Mouse (Mus musculus) heart, postnatal 10 days (tissue): ENCODE measurements at regions not wholly inside any gene's neighbourhood (a gene's known extent, or its start where the extent isn't known, plus 50 kb on each side); places are given as distances from the start of the nearest gene placed in this dataset.

Experiments used
- DNase-seq, 2 experiments: peaks; one replicate each; pipeline ENCODE4 v3.0.0; 2021
- intact Hi-C: fragments of 180-260 bp; cut with DNase I; formaldehyde crosslinking; loops from one replicate; pipeline ENCODE4 v1.15.1; 2025

DNA sequence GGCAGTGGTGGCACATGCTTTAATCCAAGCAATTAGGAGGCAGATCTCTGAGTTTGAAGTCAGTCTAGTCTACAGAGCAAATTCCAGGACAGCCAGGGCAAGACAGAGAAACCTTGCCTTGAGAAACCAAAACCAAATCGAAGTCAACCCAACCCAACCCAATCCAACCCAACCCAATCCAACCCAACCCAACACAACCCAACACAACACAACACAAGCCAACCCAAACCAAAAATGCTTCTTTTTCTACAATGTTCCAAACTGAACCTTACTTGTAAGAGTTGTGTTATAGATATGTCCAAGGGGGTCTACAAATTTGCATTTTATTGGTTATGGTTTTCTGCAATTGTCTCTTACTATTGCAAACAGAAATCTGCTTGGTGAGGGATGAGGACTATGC, 52.8 kb upstream of the Chodl start:
- no peak for DNase-seq
- intact Hi-C loops: no loop called here

DNA sequence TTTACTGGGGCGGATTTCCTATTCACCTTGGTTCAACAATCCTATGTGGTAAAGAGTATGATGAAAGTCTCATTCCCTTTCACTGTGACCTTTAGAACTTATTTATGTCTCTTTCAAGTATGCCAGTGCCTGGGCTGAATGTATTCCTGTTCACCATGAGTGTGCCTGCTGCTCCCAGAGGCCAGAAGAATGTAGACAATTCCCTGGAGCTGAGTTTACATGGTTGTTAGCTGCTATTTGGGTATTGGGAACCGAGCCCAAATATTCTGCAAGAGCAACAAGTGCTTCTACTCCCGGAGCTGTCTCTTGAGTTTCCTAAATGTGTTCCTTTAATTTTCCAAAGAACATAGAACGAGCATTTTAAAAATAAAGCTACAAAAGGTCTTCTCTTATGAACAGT, 71.7 kb upstream of the Chodl start:
- intact Hi-C loops: no loop called here
- DNase-seq: peak; percentile 38 to 53

- intact Hi-C loops: no loop called here
- peak in 1 of 2 experiments; percentile 1 for DNase-seq
Measured at GRCm38 (mm10) chr16:78830957-78831356, 99.8 kb upstream of the Chodl start.

GRCm38 (mm10) chr16:78827739-78828138, 103.0 kb upstream of the Chodl start:
- intact Hi-C loops: no loop called here

GRCm38 (mm10) chr16:78790064-78790463, 140.7 kb upstream of the Chodl start:
- DNase-seq: peak; percentile 1 to 12
- intact Hi-C loops: no loop called here

More at GRCm38 (mm10) chr16:78827739-78828138, 103.0 kb upstream of the Chodl start:
- peak in 1 of 2 experiments; percentile 1 for DNase-seq

- no peak for DNase-seq
- intact Hi-C loops: no loop called here
Measured at GRCm38 (mm10) chr16:78759226-78759625, 171.5 kb upstream of the Chodl start.

DNA sequence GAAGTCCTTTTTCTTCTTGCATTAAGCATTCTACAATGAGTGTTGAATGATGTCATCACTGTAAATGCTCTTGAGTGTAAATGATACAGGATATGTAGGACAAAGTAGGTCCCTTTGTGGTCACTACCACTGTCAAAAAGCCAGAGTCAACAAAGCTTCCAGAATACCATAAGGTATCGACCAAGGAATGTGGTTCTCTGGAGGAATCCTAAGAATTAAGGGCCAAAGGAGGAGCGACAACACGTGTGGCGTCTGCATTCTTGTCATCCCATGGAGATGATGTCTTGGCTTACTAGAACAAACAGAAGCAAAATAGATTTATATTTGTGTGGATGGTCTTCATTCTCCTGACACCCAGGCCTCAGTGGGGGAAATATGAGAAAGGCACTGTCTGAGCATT, 161.4 kb upstream of the D16Ertd472e start:
- intact Hi-C loops: no loop called here
- no peak for DNase-seq

- no peak for DNase-seq
- intact Hi-C loops: no loop called here
Measured at GRCm38 (mm10) chr16:78730583-78731501, 154.3 kb upstream of the D16Ertd472e start.

GRCm38 (mm10) chr16:78725541-78725940, 149.0 kb upstream of the D16Ertd472e start:
- DNase-seq: no peak
- intact Hi-C loops: no loop called here

- intact Hi-C loops: no loop called here
- no peak for DNase-seq
Measured at GRCm38 (mm10) chr16:78709943-78710342, 133.4 kb upstream of the D16Ertd472e start.

DNA sequence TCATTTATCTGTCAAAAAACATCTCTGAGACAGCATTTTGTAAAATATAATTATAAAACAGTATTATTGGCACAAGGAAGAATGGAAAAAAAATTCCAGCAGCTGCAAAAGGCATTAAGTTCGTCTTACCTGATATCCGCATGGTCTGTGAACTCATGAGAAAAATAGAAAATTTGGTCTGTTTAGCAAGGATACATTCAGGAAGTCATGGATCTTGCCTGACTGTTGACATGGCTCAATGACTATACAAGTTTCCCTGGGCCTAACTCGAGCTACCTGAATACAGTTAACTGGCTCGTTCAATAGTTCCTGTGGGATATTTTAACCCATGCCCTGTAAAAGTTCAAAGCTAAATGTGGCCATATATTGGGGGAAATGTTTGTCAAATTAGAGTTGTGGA, 131.1 kb upstream of the D16Ertd472e start:
- DNase-seq: no peak
- intact Hi-C loops: no loop called here

DNA sequence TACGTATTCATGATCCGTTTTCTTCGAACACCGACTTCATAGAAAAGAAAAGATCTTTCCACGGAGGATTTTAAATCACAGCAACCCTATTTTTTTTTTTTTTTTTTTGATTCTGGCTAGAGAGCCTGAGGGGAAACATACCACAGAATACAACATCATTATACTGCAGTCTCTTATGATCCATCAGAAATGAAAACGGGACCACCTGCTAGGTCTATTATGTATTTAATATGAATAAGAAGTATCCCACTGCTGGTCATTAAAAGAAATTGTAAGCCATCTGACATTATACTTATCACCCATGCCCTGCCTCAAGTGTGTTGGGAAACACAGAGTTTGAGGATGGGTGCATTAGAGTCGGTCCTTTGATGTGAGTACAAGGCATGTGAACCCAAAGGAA, 130.7 kb upstream of the D16Ertd472e start:
- DNase-seq: no peak
- intact Hi-C loops: no loop called here

DNA sequence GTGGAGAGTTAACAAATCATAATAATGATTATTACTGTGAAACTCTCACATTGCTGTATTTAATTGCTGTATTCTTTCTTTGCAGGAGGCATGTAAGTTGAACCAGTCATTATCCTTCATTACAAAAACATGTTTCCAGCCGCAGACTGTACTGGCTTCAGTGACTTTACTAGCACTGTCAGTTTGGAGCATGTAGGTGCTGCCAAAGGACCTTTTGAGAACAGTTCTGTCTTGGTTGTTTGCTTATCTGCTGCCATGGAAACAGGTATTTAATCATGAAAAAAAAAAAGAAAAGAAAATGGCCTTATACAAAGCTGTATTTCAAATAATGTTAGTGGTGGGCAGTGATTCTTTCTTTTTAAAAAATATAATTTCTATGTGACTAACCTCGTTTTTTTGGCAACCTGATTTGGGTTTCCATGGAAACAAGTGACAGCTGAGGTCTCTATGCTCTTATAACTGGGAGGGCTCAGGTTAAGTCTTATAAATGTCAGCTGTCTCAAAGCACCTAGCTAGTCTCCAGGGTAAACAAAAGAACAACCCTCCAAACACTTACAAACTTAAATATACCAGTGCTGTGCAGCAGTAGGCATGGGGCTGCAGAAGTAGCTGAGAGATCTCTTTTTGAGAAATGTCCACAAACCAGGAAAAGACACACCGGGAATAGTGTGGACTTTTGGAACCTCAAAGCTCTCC, 121.2 kb upstream of the D16Ertd472e start:
- intact Hi-C loops: no loop called here

GRCm38 (mm10) chr16:78688251-78688650, 111.7 kb upstream of the D16Ertd472e start:
- no peak for DNase-seq
- intact Hi-C loops: no loop called here

More for the DNA sequence above, 121.2 kb upstream of the D16Ertd472e start:
- DNase-seq: no peak

DNA sequence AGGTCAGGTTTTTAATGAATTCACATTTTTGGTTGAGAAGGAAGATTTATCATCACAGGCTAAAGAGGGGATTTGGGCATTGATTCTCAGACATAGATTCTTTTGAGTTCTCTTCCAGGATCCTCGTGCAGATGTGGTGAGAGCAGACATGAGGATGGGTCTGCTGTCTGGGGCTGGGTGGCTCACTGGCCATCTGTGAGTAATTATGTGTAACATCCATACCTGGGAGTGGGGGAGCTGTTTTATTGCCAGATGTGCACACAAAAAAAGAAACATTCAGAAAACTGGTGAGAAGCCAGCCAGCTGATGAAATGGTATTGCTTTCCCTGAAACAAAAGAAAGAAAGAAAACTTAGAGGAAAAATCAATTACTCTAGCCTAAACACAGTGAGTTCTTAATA, 108.7 kb upstream of the D16Ertd472e start:
- DNase-seq: no peak
- intact Hi-C loops: no loop called here

- no peak for DNase-seq
- intact Hi-C loops: no loop called here
Measured at GRCm38 (mm10) chr16:78684031-78684430, 107.5 kb upstream of the D16Ertd472e start.

- intact Hi-C loops: no loop called here
- no peak for DNase-seq
Measured at GRCm38 (mm10) chr16:78661126-78661525, 84.6 kb upstream of the D16Ertd472e start.

- peak; percentile 5 to 18 for DNase-seq
Measured at GRCm38 (mm10) chr16:78644710-78645109, 68.2 kb upstream of the D16Ertd472e start.

GRCm38 (mm10) chr16:78641717-78642116, 65.2 kb upstream of the D16Ertd472e start:
- intact Hi-C loops: no loop called here
- DNase-seq: no peak

More at GRCm38 (mm10) chr16:78644710-78645109, 68.2 kb upstream of the D16Ertd472e start:
- intact Hi-C loops: no loop called here

DNA sequence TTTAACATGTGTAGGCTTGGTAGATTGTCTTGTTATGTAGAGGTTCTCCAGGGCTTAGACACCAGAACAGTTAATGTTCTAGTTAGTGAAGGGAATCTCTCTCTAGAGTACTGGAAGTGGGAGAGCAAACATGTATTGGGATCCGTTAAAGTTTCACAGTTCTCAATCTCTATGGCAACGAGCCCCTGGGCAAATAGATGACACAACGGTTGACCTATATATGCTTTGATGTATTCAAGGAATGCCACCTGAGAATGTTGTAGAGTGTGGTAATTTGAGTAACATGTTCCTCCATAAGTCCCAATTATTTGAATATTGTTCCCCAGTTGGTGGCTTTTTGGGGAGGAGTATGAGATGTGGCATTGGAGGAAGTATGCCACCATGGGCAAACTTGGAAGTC, 64.7 kb upstream of the D16Ertd472e start:
- intact Hi-C loops: no loop called here

GRCm38 (mm10) chr16:78637452-78637851, 60.9 kb upstream of the D16Ertd472e start:
- no peak for DNase-seq
- intact Hi-C loops: loop anchor here (2.0 to 5.0 kb wide), 2 partner anchors 313 to 440 kb away; no protein-coding TSS in a partner anchor

More for the DNA sequence above, 64.7 kb upstream of the D16Ertd472e start:
- no peak for DNase-seq
